Mouse (Mus musculus) kidney, adult 2 months (tissue): ENCODE data around the gene Rap2b. TPM values are rescaled to one million over a fixed set of nuclear protein-coding genes. Genes with fewer than 3 reads are reported as not detected.

Experiments used
- DNase-seq: peaks from one replicate; pipeline ENCODE4 v3.0.0; 2021
- H3K27ac ChIP-seq: fragments of 200-500 bp; 2 replicates; pipeline ENCODE4 v1.5.1; 2012; ENCODE audit warnings: low read depth, low read length, control low read depth, inconsistent platforms; ENCODE audit not compliant: insufficient read depth
- H3K27me3 ChIP-seq: fragments of 200-500 bp; replicated peaks from 2 replicates; pipeline ENCODE4 v1.6.1; 2012; ENCODE audit warnings: mild to moderate bottlenecking, moderate library complexity, low read length, inconsistent platforms; ENCODE audit not compliant: control insufficient read depth, insufficient read depth
- H3K36me3 ChIP-seq: fragments of 200-500 bp; 2 replicates; pipeline ENCODE4 v1.6.1; 2012; ENCODE audit warnings: mild to moderate bottlenecking, moderate library complexity, low read length, inconsistent platforms; ENCODE audit not compliant: control insufficient read depth, insufficient read depth
- H3K4me1 ChIP-seq: fragments of 200-500 bp; 2 replicates; pipeline ENCODE4 v1.6.1; 2011; ENCODE audit warnings: low read length; ENCODE audit not compliant: control insufficient read depth, insufficient read depth
- H3K4me3 ChIP-seq: fragments of 200-500 bp; 2 replicates; pipeline ENCODE4 v1.5.1; 2011; ENCODE audit warnings: mild to moderate bottlenecking, low read depth, low read length, control low read depth; ENCODE audit not compliant: insufficient read depth
- CTCF ChIP-seq: fragments of 200-500 bp; conservative IDR thresholded peaks from 2 replicates; pipeline ENCODE4 v1.5.1; 2011; ENCODE audit warnings: low read depth, mild to moderate bottlenecking, control low read depth, low read length, moderate library complexity, mixed read lengths; ENCODE audit not compliant: insufficient read depth, insufficient read length
- POLR2A ChIP-seq: fragments of 200-500 bp; IDR thresholded peaks from one replicate; pipeline ENCODE4 v1.6.1; 2011; ENCODE audit warnings: low read depth, low read length, control low read depth
- WGBS: fragments of 180-500 bp; shearing (Covaris S2); methylation state at CpG from one replicate; pipeline ENCODE4 v1.1.7; 2018; 5-methylcytosine and 5-hydroxymethylcytosine counted together
- polyA plus RNA-seq: library from polyadenylated mRNA; depleted of rRNA; stranded (reverse); fragments of >200 nt; gene quantifications from 2 replicates; pipeline ENCODE4 v1.2.3, GENCODE M21; 2012

Rap2b gene
- polyA plus RNA-seq, 1 experiment: 1.7 TPM

- no peaks in the 10 kb centered on the region for H3K36me3 ChIP-seq
- no peaks in the 10 kb centered on the region for H3K27me3 ChIP-seq
- no peaks in the 10 kb centered on the region for H3K4me1 ChIP-seq
- no peak overlapping the region for H3K4me3 ChIP-seq
- 97% methylated on average over 1 of the region's 1 CpGs for WGBS
- no peak overlapping the region for H3K27ac ChIP-seq
- TF ChIP-seq CTCF (no peak), POLR2A (no peak)
- no peak for DNase-seq
These were observed 7.0 kb downstream of the Rap2b start for GRCm38 (mm10) chr3:61368446-61368845.

GRCm38 (mm10) chr3:61376001-61376400 is 14.6 kb downstream of the Rap2b start:
- Histone ChIP-seq H3K27me3 (no peaks in the 10 kb centered on the region), H3K4me1 (no peaks in the 10 kb centered on the region), H3K4me3 (no peak overlapping the region), H3K27ac (no peak overlapping the region), H3K36me3 (no peaks in the 10 kb centered on the region)
- WGBS: 94% methylated on average over 8 of the region's 8 CpGs
- DNase-seq: no peak
- no peak for TF ChIP-seq POLR2A
- TF ChIP-seq CTCF: no peak

- no peak overlapping the region for H3K4me3 ChIP-seq
- 75% methylated on average over 4 of the region's 4 CpGs for WGBS
These were observed 24.9 kb downstream of the Rap2b start for GRCm38 (mm10) chr3:61386368-61386767.

GRCm38 (mm10) chr3:61391564-61391963 is 30.1 kb downstream of the Rap2b start:
- Histone ChIP-seq H3K4me1 (no peaks in the 10 kb centered on the region), H3K36me3 (no peaks in the 10 kb centered on the region), H3K27me3 (no peaks in the 10 kb centered on the region), H3K27ac (no peak overlapping the region), H3K4me3 (no peak overlapping the region)
- TF ChIP-seq CTCF (no peak), POLR2A (no peak)
- WGBS: 72% methylated on average over 4 of the region's 4 CpGs
- no peak for DNase-seq

More at GRCm38 (mm10) chr3:61386368-61386767, 24.9 kb downstream of the Rap2b start:
- Histone ChIP-seq H3K27me3 (no peaks in the 10 kb centered on the region), H3K36me3 (no peaks in the 10 kb centered on the region), H3K27ac (no peak overlapping the region), H3K4me1 (no peaks in the 10 kb centered on the region)
- no peak for DNase-seq
- no peak for TF ChIP-seq CTCF

DNA sequence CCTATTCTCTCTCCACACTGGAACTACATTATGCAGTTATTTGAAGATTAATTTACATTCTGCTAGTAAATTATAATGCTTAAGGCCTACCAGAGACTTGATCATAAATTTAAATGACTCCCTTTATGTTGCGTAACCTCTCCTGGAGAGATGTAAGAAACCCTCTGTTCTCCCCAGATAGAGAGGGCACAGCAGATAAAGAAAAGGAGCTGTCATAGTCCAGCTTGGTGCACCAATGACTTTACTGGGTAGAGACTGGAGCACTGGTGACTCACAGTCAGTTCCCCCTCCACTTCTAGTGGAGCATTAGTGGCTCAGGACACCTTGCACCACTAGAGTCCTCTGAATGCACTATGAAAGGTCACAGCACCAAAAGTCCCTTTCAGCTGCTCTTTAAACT is 31.4 kb downstream of the Rap2b start:
- no peaks in the 10 kb centered on the region for H3K36me3 ChIP-seq
- WGBS: 91% methylated on average over 1 of the region's 1 CpGs
- H3K27ac ChIP-seq: no peak overlapping the region
- no peaks in the 10 kb centered on the region for H3K4me1 ChIP-seq
- no peak overlapping the region for H3K4me3 ChIP-seq
- TF ChIP-seq POLR2A: no peak
- no peak for TF ChIP-seq CTCF
- no peak for DNase-seq
- no peaks in the 10 kb centered on the region for H3K27me3 ChIP-seq

GRCm38 (mm10) chr3:61393520-61393919 is 32.1 kb downstream of the Rap2b start:
- no peak overlapping the region for H3K4me3 ChIP-seq
- no peak for DNase-seq
- WGBS: 47% methylated on average over 3 of the region's 3 CpGs

DNA sequence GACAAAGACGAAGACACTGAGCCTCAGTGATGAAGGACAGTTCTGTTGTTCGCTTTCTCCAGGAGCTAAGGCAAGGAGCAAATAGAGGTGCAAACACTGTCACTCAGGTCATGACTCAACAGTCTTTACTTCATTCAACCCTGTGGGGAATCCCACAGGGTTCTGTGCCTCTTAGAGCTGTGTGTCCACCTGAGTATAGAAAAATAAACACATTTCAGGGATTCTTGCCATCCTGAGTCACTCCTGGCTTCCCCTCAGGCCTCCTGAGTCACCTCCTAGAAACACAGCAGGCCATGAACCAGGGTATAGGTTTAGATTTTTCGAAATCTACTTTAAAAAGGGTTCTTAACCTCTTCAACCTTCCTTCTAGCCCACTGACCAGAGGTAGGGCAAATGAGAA is 33.9 kb downstream of the Rap2b start:
- no peak overlapping the region for H3K4me3 ChIP-seq
- H3K4me1 ChIP-seq: no peaks in the 10 kb centered on the region
- 81% methylated on average over 3 of the region's 3 CpGs for WGBS
- TF ChIP-seq CTCF: no peak
- TF ChIP-seq POLR2A: no peak
- H3K27me3 ChIP-seq: no peaks in the 10 kb centered on the region
- H3K27ac ChIP-seq: no peak overlapping the region
- H3K36me3 ChIP-seq: no peaks in the 10 kb centered on the region
- no peak for DNase-seq

More at GRCm38 (mm10) chr3:61393520-61393919, 32.1 kb downstream of the Rap2b start:
- TF ChIP-seq POLR2A: no peak
- TF ChIP-seq CTCF: no peak
- Histone ChIP-seq H3K27me3 (no peaks in the 10 kb centered on the region), H3K27ac (no peak overlapping the region), H3K4me1 (no peaks in the 10 kb centered on the region), H3K36me3 (no peaks in the 10 kb centered on the region)

- TF ChIP-seq CTCF (no peak), POLR2A (no peak)
- Histone ChIP-seq H3K27ac (no peak overlapping the region), H3K4me1 (no peaks in the 10 kb centered on the region), H3K4me3 (no peak overlapping the region), H3K27me3 (no peaks in the 10 kb centered on the region), H3K36me3 (no peaks in the 10 kb centered on the region)
- 58% methylated on average over 2 of the region's 2 CpGs for WGBS
- no peak for DNase-seq
These were observed 35.3 kb downstream of the Rap2b start for GRCm38 (mm10) chr3:61396728-61397127.
